Mouse (Mus musculus): Measurements from ENCODE around the gene Metap2.

DNA sequence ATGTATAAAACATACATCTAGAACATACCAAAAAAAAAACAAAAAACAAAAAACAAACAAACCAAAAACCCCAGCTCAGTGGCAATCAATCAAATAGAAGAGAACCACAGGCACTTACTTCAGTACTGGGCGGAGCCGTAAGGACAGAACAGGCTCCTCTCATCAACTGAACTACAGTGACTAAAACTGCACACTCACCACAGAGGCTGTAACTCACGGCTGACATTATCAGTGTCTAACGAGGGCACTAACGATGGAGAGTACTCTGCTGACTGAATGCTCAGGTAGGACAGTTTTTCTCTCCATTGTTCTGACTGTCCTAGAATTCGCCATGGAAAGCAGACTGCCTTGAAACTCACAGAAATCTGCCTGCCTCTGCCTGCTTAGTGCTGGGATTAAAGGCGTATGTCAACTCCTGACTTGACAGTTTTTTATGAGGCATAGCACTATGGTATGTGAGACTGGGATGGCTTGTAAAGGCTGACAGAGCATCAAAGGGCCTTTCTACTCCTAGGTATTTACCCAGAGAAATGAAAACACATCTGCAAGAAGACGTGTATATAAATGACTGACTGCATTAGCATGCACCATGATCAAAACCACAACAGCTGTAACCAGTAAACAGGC is 14.0 kb downstream of the Metap2 start:
- TF ChIP-seq CTCF (IDR thresholded peaks at IDR 0.05; ENCODE audit: low read depth) (no peak), EP300 (optimal IDR thresholded peaks at IDR 0.05) (no peak)

Measured in stomach, postnatal 0 days (tissue).